Mouse (Mus musculus) mammary gland, adult 2 months (tissue): Measurements from ENCODE around the gene Olfr521. TPM values are rescaled to one million over a fixed set of nuclear protein-coding genes. Genes with fewer than 3 reads are reported as not detected.

Experiments
- polyA plus RNA-seq: library from polyadenylated mRNA; depleted of rRNA; stranded (reverse); fragments of >200 nt; gene quantifications from 2 replicates; pipeline ENCODE4 v1.2.3, GENCODE M21; 2012; ENCODE audit warnings: low replicate concordance; rRNA removed

The Olfr521 gene
- polyA plus RNA-seq, result not detected in 2 replicates

GRCm38 (mm10) chr7:99763207-99763606 lies at the start of gene Olfr521:
Gene Olfr521 (plus strand): TSS chr7:99763507.

DNA sequence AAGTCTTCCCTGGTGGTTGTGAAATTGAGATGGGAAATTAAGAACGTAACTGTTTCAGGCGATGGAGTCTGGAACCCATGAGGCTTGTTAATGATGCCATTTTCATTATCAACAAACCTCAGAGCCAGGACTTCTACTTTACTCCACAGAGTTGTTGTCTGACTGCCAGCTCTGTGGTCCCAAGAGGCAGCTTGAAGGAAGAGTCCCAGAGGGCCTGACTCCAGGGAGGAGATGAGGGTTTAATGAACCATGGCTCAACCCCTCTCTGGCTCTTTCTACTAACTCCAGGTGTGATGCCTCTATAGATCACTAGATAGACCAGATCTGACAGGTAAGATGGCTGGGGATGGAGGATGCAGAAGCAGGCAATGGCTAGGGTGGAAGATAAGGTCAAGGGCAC lies 33.3 kb upstream of the Olfr521 start, which contains the start of gene Olfr520:
Gene Olfr520, plus strand, starts transcription at position 301 of the 400 bp plus-strand sequence.

Other genes starting within 250 kb of the Olfr521 start
- gene Arrb1, start 228.0 kb upstream of the Olfr521 start, polyA plus RNA-seq, result 52.1 and 56.6 TPM in 2 replicates
- 12.1 and 26.1 TPM in 2 replicates for gene Tpbgl, start 136.4 kb upstream of the Olfr521 start, polyA plus RNA-seq
- gene Slco2b1, start 52.2 kb upstream of the Olfr521 start, polyA plus RNA-seq, result 56.5 and 61.9 TPM in 2 replicates
- 0.24 and 0.33 TPM in 2 replicates for gene Olfr520, start 33.2 kb upstream of the Olfr521 start, polyA plus RNA-seq
- 2.2 and 2.5 TPM in 2 replicates for gene Neu3, start 64.9 kb downstream of the Olfr521 start, polyA plus RNA-seq
- gene Xrra1, start 95.6 kb downstream of the Olfr521 start, polyA plus RNA-seq, result 0.26 and 0.45 TPM in 2 replicates
- gene Spcs2, start 100.0 kb downstream of the Olfr521 start, polyA plus RNA-seq, result 16.3 and 43.0 TPM in 2 replicates
- gene Rnf169, start 216.9 kb downstream of the Olfr521 start, polyA plus RNA-seq, result 4.8 and 4.9 TPM in 2 replicates
- gene Chrdl2, start 242.7 kb downstream of the Olfr521 start, polyA plus RNA-seq, result 1.1 TPM in 1 of 2 replicates, not detected in the other